Mouse (Mus musculus): ENCODE measurements around the gene Osbpl8. TPM values are rescaled to one million over a fixed set of nuclear protein-coding genes. Genes with fewer than 3 reads are reported as not detected.
"Not testable (repeated sequence)": the region's sequence is repeated elsewhere in the genome, so short reads cannot be mapped to it uniquely, and the experiment has no call there.

The Osbpl8 gene
- polyA plus RNA-seq, 1 experiment from 2014 or later = 2.8 TPM

DNA sequence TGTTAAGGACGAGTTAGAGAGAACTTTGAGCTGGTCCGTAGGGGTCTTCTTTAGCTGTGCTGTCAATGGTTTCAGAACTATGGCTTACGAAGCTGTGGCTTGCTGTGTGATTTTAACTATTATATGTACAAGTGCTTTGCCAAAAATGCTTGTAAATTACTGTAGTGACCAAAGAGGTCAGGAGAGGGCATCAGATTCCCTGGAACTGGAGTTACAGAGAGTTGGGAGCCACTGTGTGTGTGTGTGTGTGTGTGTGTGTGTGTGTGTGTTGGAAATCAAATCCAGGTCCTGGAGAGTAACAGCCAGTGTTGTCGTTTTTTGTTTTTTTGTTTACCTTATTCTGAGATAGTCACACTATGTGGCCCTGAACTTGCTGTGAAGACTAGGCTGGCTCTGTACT lies 29.0 kb downstream of the Osbpl8 start:
- no peaks in the 10 kb centered on the region for H3K27me3 ChIP-seq (replicated peaks; ENCODE audit: control insufficient read depth, insufficient read depth, low read length)
- no peak overlapping the region for H3K9ac ChIP-seq (ENCODE audit: low read depth, low read length)
- H3K36me3 ChIP-seq (ENCODE audit: control insufficient read depth, insufficient read depth) = no peaks in the 10 kb centered on the region
- H3K4me3 ChIP-seq (ENCODE audit: low read depth, low read length) = no peak overlapping the region
- H3K4me1 ChIP-seq (replicated peaks; ENCODE audit: control insufficient read depth, insufficient read depth, low read length) = no peaks in the 10 kb centered on the region
- no peak overlapping the region for H3K27ac ChIP-seq (ENCODE audit: low read depth, low read length)
- ATAC-seq = no peak
- TF ChIP-seq CTCF (IDR thresholded peaks at IDR 0.05; ENCODE audit: low read depth) = no peak
- H3K9me3 ChIP-seq (ENCODE audit: control insufficient read depth) = no peaks in the 10 kb centered on the region
- 75% methylated on average over 4 of the region's 4 CpGs for WGBS
- H3K4me2 ChIP-seq (replicated peaks; ENCODE audit: low read depth) = no peak overlapping the region

DNA sequence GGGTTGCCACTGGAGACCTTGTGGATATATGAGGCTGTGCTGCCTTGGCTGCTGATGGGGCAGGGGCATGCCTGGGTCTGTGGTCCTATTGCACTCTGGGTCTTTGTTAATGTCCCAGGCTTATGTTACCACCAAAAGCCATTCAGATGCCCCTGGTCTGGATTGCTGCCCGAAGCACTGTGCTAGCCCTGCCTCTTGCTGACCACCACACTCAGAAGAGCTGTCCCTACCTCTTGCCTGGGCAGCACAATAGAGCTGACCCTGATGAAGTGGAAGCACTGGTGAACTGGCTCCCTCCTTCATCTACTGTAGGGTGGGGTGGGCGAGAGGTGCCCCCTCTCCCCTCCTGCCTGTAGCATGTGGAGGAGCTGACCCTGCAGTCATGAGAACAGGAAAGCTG lies 31.6 kb downstream of the Osbpl8 start:
- H3K4me1 ChIP-seq (replicated peaks; ENCODE audit: control insufficient read depth, insufficient read depth, low read length) = no peaks in the 10 kb centered on the region
- no peak overlapping the region for H3K27ac ChIP-seq (ENCODE audit: low read depth, low read length)
- TF ChIP-seq CTCF (IDR thresholded peaks at IDR 0.05; ENCODE audit: low read depth) = no peak
- WGBS = 90% methylated on average over 2 of the region's 2 CpGs
- no peak overlapping the region for H3K9ac ChIP-seq (ENCODE audit: low read depth, low read length)
- H3K27me3 ChIP-seq (replicated peaks; ENCODE audit: control insufficient read depth, insufficient read depth, low read length) = no peaks in the 10 kb centered on the region
- H3K4me2 ChIP-seq (replicated peaks; ENCODE audit: low read depth) = no peak overlapping the region
- no peak overlapping the region for H3K4me3 ChIP-seq (ENCODE audit: low read depth, low read length)
- ATAC-seq = no peak
- no peaks in the 10 kb centered on the region for H3K9me3 ChIP-seq (ENCODE audit: control insufficient read depth)
- no peaks in the 10 kb centered on the region for H3K36me3 ChIP-seq (ENCODE audit: control insufficient read depth, insufficient read depth)

GRCm38 (mm10) chr10:111198705-111199104 lies 34.2 kb downstream of the Osbpl8 start:
- H3K4me1 ChIP-seq (replicated peaks; ENCODE audit: control insufficient read depth, insufficient read depth, low read length); H3K4me2 ChIP-seq (replicated peaks; ENCODE audit: low read depth); H3K9ac ChIP-seq (ENCODE audit: low read depth, low read length); H3K4me3 ChIP-seq (ENCODE audit: low read depth, low read length); H3K27me3 ChIP-seq (replicated peaks; ENCODE audit: control insufficient read depth, insufficient read depth, low read length); ATAC-seq; H3K36me3 ChIP-seq (ENCODE audit: control insufficient read depth, insufficient read depth); H3K27ac ChIP-seq (ENCODE audit: low read depth, low read length); H3K9me3 ChIP-seq (ENCODE audit: control insufficient read depth): not testable (repeated sequence)
- WGBS = 66% methylated on average over 4 of the region's 5 CpGs

DNA sequence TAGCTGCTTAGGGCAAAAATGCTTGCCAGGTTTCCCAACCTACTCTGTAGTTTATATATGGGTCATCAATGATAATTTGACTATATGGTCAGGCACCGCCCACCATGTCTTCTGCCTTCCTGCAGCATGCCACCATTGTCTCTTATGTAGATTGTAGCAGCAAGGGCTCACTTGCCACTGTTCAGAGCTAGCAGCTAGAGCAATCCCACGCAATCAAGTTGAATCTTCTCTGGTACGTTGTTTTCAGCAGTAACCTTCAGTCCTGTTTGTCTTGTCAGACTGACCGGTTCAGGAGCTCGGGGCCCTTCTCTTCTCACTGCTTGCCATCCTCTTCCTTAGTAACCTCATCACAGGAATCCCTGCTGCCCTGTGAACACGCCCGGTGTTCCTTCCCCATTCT lies 36.6 kb downstream of the Osbpl8 start:
- no peak for ATAC-seq
- H3K9ac ChIP-seq (ENCODE audit: low read depth, low read length) = no peak overlapping the region
- no peaks in the 10 kb centered on the region for H3K4me1 ChIP-seq (replicated peaks; ENCODE audit: control insufficient read depth, insufficient read depth, low read length)
- H3K9me3 ChIP-seq (ENCODE audit: control insufficient read depth) = no peaks in the 10 kb centered on the region
- no peak overlapping the region for H3K4me3 ChIP-seq (ENCODE audit: low read depth, low read length)
- no peak overlapping the region for H3K4me2 ChIP-seq (replicated peaks; ENCODE audit: low read depth)
- WGBS = 77% methylated on average over 7 of the region's 7 CpGs
- TF ChIP-seq CTCF (IDR thresholded peaks at IDR 0.05; ENCODE audit: low read depth) = no peak
- H3K27ac ChIP-seq (ENCODE audit: low read depth, low read length) = no peak overlapping the region
- no peaks in the 10 kb centered on the region for H3K36me3 ChIP-seq (ENCODE audit: control insufficient read depth, insufficient read depth)
- H3K27me3 ChIP-seq (replicated peaks; ENCODE audit: control insufficient read depth, insufficient read depth, low read length) = no peaks in the 10 kb centered on the region

DNA sequence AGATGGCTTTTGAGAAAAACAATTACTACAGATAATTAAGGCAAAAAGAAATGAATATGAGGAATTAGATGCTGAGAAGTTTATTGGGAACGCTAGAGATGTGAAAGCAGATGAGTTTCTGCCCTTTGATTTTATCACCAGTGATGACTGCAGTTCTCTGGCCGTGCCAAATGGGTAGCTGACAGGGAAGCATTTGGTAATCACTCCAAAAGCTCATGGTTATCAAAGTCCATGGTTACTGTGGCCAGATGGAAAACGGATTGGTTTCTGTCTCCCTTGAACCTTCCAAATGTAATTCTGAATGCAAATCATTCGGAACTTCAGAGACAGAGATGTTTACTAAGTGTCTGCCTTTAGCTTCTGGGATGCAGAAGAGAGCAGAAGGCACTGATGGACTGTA lies 37.1 kb downstream of the Osbpl8 start:
- no peaks in the 10 kb centered on the region for H3K27me3 ChIP-seq (replicated peaks; ENCODE audit: control insufficient read depth, insufficient read depth, low read length)
- H3K4me3 ChIP-seq (ENCODE audit: low read depth, low read length) = no peak overlapping the region
- no peak overlapping the region for H3K27ac ChIP-seq (ENCODE audit: low read depth, low read length)
- no peak overlapping the region for H3K4me2 ChIP-seq (replicated peaks; ENCODE audit: low read depth)
- H3K4me1 ChIP-seq (replicated peaks; ENCODE audit: control insufficient read depth, insufficient read depth, low read length) = no peaks in the 10 kb centered on the region
- WGBS = 73% methylated on average over 4 of the region's 4 CpGs
- H3K9me3 ChIP-seq (ENCODE audit: control insufficient read depth) = no peaks in the 10 kb centered on the region
- no peak overlapping the region for H3K9ac ChIP-seq (ENCODE audit: low read depth, low read length)
- TF ChIP-seq CTCF (IDR thresholded peaks at IDR 0.05; ENCODE audit: low read depth) = no peak
- H3K36me3 ChIP-seq (ENCODE audit: control insufficient read depth, insufficient read depth) = no peaks in the 10 kb centered on the region
- no peak for ATAC-seq

- H3K27me3 ChIP-seq (replicated peaks; ENCODE audit: control insufficient read depth, insufficient read depth, low read length) = no peaks in the 10 kb centered on the region
- H3K4me1 ChIP-seq (replicated peaks; ENCODE audit: control insufficient read depth, insufficient read depth, low read length) = no peaks in the 10 kb centered on the region
- no peak for ATAC-seq
- no peaks in the 10 kb centered on the region for H3K9me3 ChIP-seq (ENCODE audit: control insufficient read depth)
- no peak overlapping the region for H3K27ac ChIP-seq (ENCODE audit: low read depth, low read length)
- no peak overlapping the region for H3K4me2 ChIP-seq (replicated peaks; ENCODE audit: low read depth)
- H3K9ac ChIP-seq (ENCODE audit: low read depth, low read length) = no peak overlapping the region
- H3K36me3 ChIP-seq (ENCODE audit: control insufficient read depth, insufficient read depth) = no peaks in the 10 kb centered on the region
- TF ChIP-seq CTCF (IDR thresholded peaks at IDR 0.05; ENCODE audit: low read depth) = no peak
- no peak overlapping the region for H3K4me3 ChIP-seq (ENCODE audit: low read depth, low read length)
- WGBS = 87% methylated on average over 5 of the region's 5 CpGs
Observed at GRCm38 (mm10) chr10:111204089-111204488, 39.5 kb downstream of the Osbpl8 start.

DNA sequence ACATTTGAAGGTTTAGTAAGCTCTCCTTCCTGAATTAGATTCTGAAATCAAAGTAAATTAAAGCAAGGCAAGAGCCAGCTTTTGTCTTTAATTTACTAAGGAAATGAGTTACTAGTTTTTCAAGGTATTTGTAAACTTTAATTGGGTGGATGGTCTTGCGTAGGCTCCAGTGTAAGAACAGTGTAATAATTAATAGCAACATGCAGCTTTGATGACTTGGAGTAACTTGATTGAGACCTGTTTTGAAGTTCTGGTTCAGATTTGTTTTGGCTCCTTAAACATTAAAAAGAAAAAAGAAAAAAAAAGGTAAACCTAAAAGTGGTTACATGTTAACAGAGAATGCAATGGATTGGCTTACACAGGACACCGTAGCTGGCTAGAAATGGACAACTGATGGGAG lies 40.9 kb downstream of the Osbpl8 start:
- H3K4me3 ChIP-seq (ENCODE audit: low read depth, low read length) = no peak overlapping the region
- no peak overlapping the region for H3K4me2 ChIP-seq (replicated peaks; ENCODE audit: low read depth)
- H3K9me3 ChIP-seq (ENCODE audit: control insufficient read depth) = no peaks in the 10 kb centered on the region
- no peaks in the 10 kb centered on the region for H3K4me1 ChIP-seq (replicated peaks; ENCODE audit: control insufficient read depth, insufficient read depth, low read length)
- no peak for TF ChIP-seq CTCF (IDR thresholded peaks at IDR 0.05; ENCODE audit: low read depth)
- H3K36me3 ChIP-seq (ENCODE audit: control insufficient read depth, insufficient read depth) = no peaks in the 10 kb centered on the region
- H3K27me3 ChIP-seq (replicated peaks; ENCODE audit: control insufficient read depth, insufficient read depth, low read length) = no peaks in the 10 kb centered on the region
- H3K27ac ChIP-seq (ENCODE audit: low read depth, low read length) = no peak overlapping the region
- WGBS = 96% methylated on average over 2 of the region's 2 CpGs
- no peak for ATAC-seq
- no peak overlapping the region for H3K9ac ChIP-seq (ENCODE audit: low read depth, low read length)
